Mouse (Mus musculus): ENCODE measurements around the gene Tns1.
A peak's percentile ranks its signal among the peaks of the same experiment; 100 is the strongest.

DNA sequence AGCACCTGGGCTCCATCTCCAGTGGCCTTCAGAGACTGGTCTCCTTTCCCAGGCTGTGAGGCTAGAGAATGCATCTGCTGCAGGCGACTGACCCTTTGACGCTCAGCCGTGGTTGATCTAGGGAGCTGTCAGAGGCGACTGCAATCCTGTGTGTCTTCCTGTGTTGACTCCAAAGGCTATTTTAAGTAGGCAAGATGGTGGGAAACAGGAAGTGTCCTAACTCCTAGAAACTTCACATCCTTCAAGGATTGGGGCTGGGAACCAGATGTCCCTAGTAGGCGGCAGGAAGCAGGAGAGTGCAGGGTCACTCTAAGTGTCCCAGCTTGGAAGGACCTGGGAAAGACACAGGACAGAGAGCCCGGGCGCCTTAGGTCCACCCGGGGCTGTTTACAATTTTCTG lies 201.1 kb downstream of the Tns1 start:
- TF ChIP-seq POLR2A (IDR thresholded peaks at IDR 0.05; ENCODE audit: borderline replicate concordance, extremely low read depth, low read depth, low read length) (peak; percentile 25; the same call in 1 of the 2 replicates), CTCF (IDR thresholded peaks at IDR 0.05; ENCODE audit: insufficient read depth, low read length) (no peak)

All from lung, adult 2 months (tissue).